ENCODE assay signal across 23 mouse cellular contexts in genomic region chr4:155286090-155286489, GRCm38 (mm10). TPM values are rescaled to one million over a fixed set of nuclear protein-coding genes. Genes with fewer than 3 reads are reported as not detected.
DNase-seq lines count a peak whose midpoint lies in the region; ATAC-seq and TF ChIP-seq lines count a peak whose summit lies in the region.
"Had no signal": no experiment of that assay in that cellular context is flagged by ENCODE, and none has a peak within 500 bp of the region (broad histone marks: within the 10 kb centered on the region; RNA-seq: fewer than 3 reads in every experiment).

No protein-coding gene starts in this region.

- TF ChIP-seq POLR2A in CH12.LX (IDR thresholded peaks at IDR 0.05; ENCODE audit: low read depth, low read length) (no peak), MEL (IDR thresholded peaks at IDR 0.05; ENCODE audit: control insufficient read depth in 1 of 2, insufficient read depth in 1 of 2, low read depth in 1 of 2, low read length in 2 of 2, poor library complexity in 1 of 2) (no peak)

- peaks cover 10 to 23% of the 10 kb centered on the region in 2 experiments for H3K4me1 ChIP-seq in CH12.LX (ENCODE audit: control insufficient read depth in 1 of 2, insufficient read depth in 2 of 2)
- H3K4me1 ChIP-seq in MEL (ENCODE audit: control insufficient read depth in 1 of 2, insufficient read depth in 2 of 2, low read length in 2 of 2): peaks cover 0 to 7% of the 10 kb centered on the region in 2 experiments; a peak in 2 of 4 replicates
- H3K4me1 ChIP-seq in limb, embryonic 13.5 days: peaks cover 62% of the 10 kb centered on the region

- DNase-seq in CH12.LX (ENCODE audit: extremely low read depth) (no peak), MEL (ENCODE audit: low read depth, low spot score) (no peak)
- no peak for DNase-seq in gastrocnemius, postnatal 10 days
- DNase-seq in kidney, adult 11 months: no peak
- DNase-seq: adrenal gland, adult 2 months; adrenal gland, postnatal 10 days; adrenal gland, postnatal 25 days; cerebellum, adult 11 months; cerebellum, adult 18-20 months; cerebellum, adult 8-10 months; cerebellum, adult 9-11 months; cerebellum, postnatal 14 days; cerebellum, postnatal 36 days; embryo, embryonic 11 days had no signal

- WGBS in limb, embryonic 13.5 days: 92% methylated on average over 4 of the region's 4 CpGs

- H3K79me2 ChIP-seq in CH12.LX (replicated peaks; ENCODE audit: control insufficient read depth, extremely low read depth, insufficient read depth, poor library complexity, severe bottlenecking): no peaks in the 10 kb centered on the region
- H3K79me2 ChIP-seq in MEL (ENCODE audit: control insufficient read depth, insufficient read depth, low read length, poor library complexity): no peaks in the 10 kb centered on the region

- H3K9me3 ChIP-seq in CH12.LX (replicated peaks; ENCODE audit: low read length) (no peaks in the 10 kb centered on the region), MEL (replicated peaks; ENCODE audit: insufficient read depth, low read length) (no peaks in the 10 kb centered on the region)
- H3K9me3 ChIP-seq in limb, embryonic 13.5 days: no peaks in the 10 kb centered on the region
- H3K9me3 ChIP-seq: embryonic facial prominence, embryonic 13.5 days; embryonic facial prominence, embryonic 15.5 days; forebrain, embryonic 10.5 days; forebrain, embryonic 12.5 days; G1E had no signal

- TF ChIP-seq EP300 in CH12.LX (IDR thresholded peaks at IDR 0.05; ENCODE audit: low read length): no peak
- TF ChIP-seq EP300 in MEL (IDR thresholded peaks at IDR 0.05; ENCODE audit: low read depth in 1 of 2, low read length in 2 of 2): no peak

- H3K27me3 ChIP-seq in CH12.LX (replicated peaks) (peaks cover 37% of the 10 kb centered on the region), MEL (ENCODE audit: control insufficient read depth in 1 of 2, insufficient read depth in 2 of 2, low read length in 2 of 2) (0 out of 4 replicates have a peak, but pooled peaks cover 0 to 1% of the 10 kb centered on the region in 2 experiments)
- H3K27me3 ChIP-seq in limb, embryonic 13.5 days: no peaks in the 10 kb centered on the region
- H3K27me3 ChIP-seq: embryonic facial prominence, embryonic 13.5 days; embryonic facial prominence, embryonic 15.5 days; forebrain, embryonic 12.5 days had no signal

- H3K27ac ChIP-seq in CH12.LX (ENCODE audit: insufficient read depth, low read depth) (no peak overlapping the region), MEL (ENCODE audit: control insufficient read depth, low read depth, low read length) (no peak overlapping the region)
- H3K27ac ChIP-seq in limb, embryonic 13.5 days: peak overlapping the region; percentile 61; the same call in 1 of the 2 replicates
- H3K27ac ChIP-seq: forebrain, embryonic 12.5 days had no signal

- TF ChIP-seq CTCF in CH12.LX (conservative IDR thresholded peaks at IDR 0.05 in 1 of 2, IDR thresholded peaks at IDR 0.05 in 1 of 2; ENCODE audit: low read depth in 2 of 2, low read length in 2 of 2) (no peak), MEL (IDR thresholded peaks at IDR 0.05 in 2 of 3, conservative IDR thresholded peaks at IDR 0.05 in 1 of 3; ENCODE audit: control insufficient read depth in 1 of 3, insufficient read depth in 1 of 3, low read depth in 2 of 3, low read length in 3 of 3, poor library complexity in 1 of 3, severe bottlenecking in 1 of 3) (no peak)

- H3K4me2 ChIP-seq in CH12.LX (ENCODE audit: insufficient read depth, low read depth, poor library complexity, severe bottlenecking): no peak overlapping the region
- H3K4me2 ChIP-seq in limb, embryonic 13.5 days (replicated peaks): no peak overlapping the region
- H3K4me2 ChIP-seq: embryonic facial prominence, embryonic 13.5 days; embryonic facial prominence, embryonic 15.5 days; forebrain, embryonic 12.5 days had no signal

- H3K4me3 ChIP-seq in CH12.LX (replicated peaks in 1 of 3; ENCODE audit: low read depth in 2 of 3, low read length in 2 of 3, poor library complexity in 1 of 3) (no peak overlapping the region), MEL (ENCODE audit: control insufficient read depth in 1 of 2, insufficient read depth in 1 of 2, low read depth in 2 of 2, low read length in 2 of 2) (no peak overlapping the region)
- H3K4me3 ChIP-seq in limb, embryonic 13.5 days: no peak overlapping the region
- H3K4me3 ChIP-seq: embryonic facial prominence, embryonic 13.5 days; embryonic facial prominence, embryonic 15.5 days; erythroblast, embryonic 14.5 days; forebrain, embryonic 10.5 days; forebrain, embryonic 12.5 days had no signal

- ATAC-seq in limb, embryonic 13.5 days (ENCODE audit: low FRiP score, low read depth): no peak
- ATAC-seq: forebrain, embryonic 14.5 days; forebrain, embryonic 16.5 days had no signal

- no peak for TF ChIP-seq RAD21 in CH12.LX (IDR thresholded peaks at IDR 0.05; ENCODE audit: low read depth, low read length)
- no peak for TF ChIP-seq RAD21 in MEL (IDR thresholded peaks at IDR 0.05; ENCODE audit: low read depth, low read length)

- in situ Hi-C loops in CH12.LX (cut with MboI; ENCODE audit: low pct_ligation_motif_present, low pct_unique_long_range_greater_than_20kb, low sequenced_read_pairs): no loop called here

- dilution Hi-C loops in CH12.LX (cut with MboI; ENCODE audit: extremely low pct_ligation_motif_present, extremely low pct_unique_long_range_greater_than_20kb, low sequenced_read_pairs): no loop called here

- H3K9ac ChIP-seq in CH12.LX (ENCODE audit: insufficient read depth, low read depth) (no peak overlapping the region), MEL (ENCODE audit: control insufficient read depth, low read depth, low read length, poor library complexity, severe bottlenecking) (no peak overlapping the region)
- H3K9ac ChIP-seq in limb, embryonic 13.5 days: no peak overlapping the region
- H3K9ac ChIP-seq: embryonic facial prominence, embryonic 15.5 days; forebrain, embryonic 12.5 days had no signal

- H3K36me3 ChIP-seq in CH12.LX (replicated peaks in 1 of 2; ENCODE audit: control insufficient read depth in 1 of 2, insufficient read depth in 1 of 2, low read length in 1 of 2): no peaks in the 10 kb centered on the region
- no peaks in the 10 kb centered on the region; a peak in 1 of 4 replicates for H3K36me3 ChIP-seq in MEL (ENCODE audit: control insufficient read depth in 1 of 2, insufficient read depth in 2 of 2, low read length in 2 of 2)
- no peaks in the 10 kb centered on the region for H3K36me3 ChIP-seq in limb, embryonic 13.5 days
- H3K36me3 ChIP-seq: embryonic facial prominence, embryonic 13.5 days; embryonic facial prominence, embryonic 15.5 days; forebrain, embryonic 10.5 days; forebrain, embryonic 12.5 days; G1E had no signal

TF ChIP-seq in CH12.LX, 34 proteins besides CTCF, POLR2A, EP300 and RAD21:
- no peak for TF ChIP-seq ELF1 (IDR thresholded peaks at IDR 0.05; ENCODE audit: low read depth, low read length)
- peak; percentile 78 for TF ChIP-seq ZKSCAN1 (IDR thresholded peaks at IDR 0.05; ENCODE audit: borderline replicate concordance, low read depth, low read length)
- no peak for TF ChIP-seq PAX5 (IDR thresholded peaks at IDR 0.05; ENCODE audit: low read length)

TF ChIP-seq in MEL, 35 proteins besides CTCF, POLR2A, EP300 and RAD21:
- TF ChIP-seq MEF2A (IDR thresholded peaks at IDR 0.05; ENCODE audit: extremely low read depth, insufficient replicate concordance, low read depth, low read length, poor library complexity, severe bottlenecking): no peak
- no peak for TF ChIP-seq CHD2 (IDR thresholded peaks at IDR 0.05; ENCODE audit: low read length)
- no peak for TF ChIP-seq ZMIZ1 (IDR thresholded peaks at IDR 0.05; ENCODE audit: low read depth, low read length)
- TF ChIP-seq ZKSCAN1 (IDR thresholded peaks at IDR 0.05; ENCODE audit: low read depth, low read length): peak; percentile 81
- TF ChIP-seq TCF12 (IDR thresholded peaks at IDR 0.05; ENCODE audit: low read depth, low read length): no peak

RNA-seq across cellular contexts. Expression of gene Faap20, which starts 36.5 kb away (rescaled TPM):
- total RNA-seq in CH12.LX (2012; rRNA removed) (42.1 and 45.0 TPM in 2 replicates), CH12.LX (2014; rRNA removed) (24.1 and 31.0 TPM in 2 replicates), MEL (2012; rRNA removed) (14.1 and 18.6 TPM in 2 replicates)
- polyA plus RNA-seq in CH12.LX (2012; ENCODE audit: insufficient read length, low read depth) (35.7 and 36.4 TPM in 2 replicates), MEL (2012; ENCODE audit: insufficient read depth in 1 of 2, insufficient read length in 2 of 2, low read depth in 1 of 2, low replicate concordance in 2 of 2, missing spikeins in 1 of 2) (10 to 100 TPM in 1 of 2 experiments, not detected in 1; 34.4 TPM)
- 92.1 and 97.8 TPM in 2 replicates for polyA plus RNA-seq in limb, embryonic 13.5 days (2015; fragmentation: Nextera tagmentation; extraction: Ambion mirVana)
- total RNA-seq in gastrocnemius, postnatal 10 days (2021): 10 to 100 TPM; 18.9 to 26.4 TPM

Comparison
In these comparisons a context has a peak if more than half of its experiments do, and no peak if none do; other contexts are left out.
1. Of the 35 proteins assayed by ChIP-seq in both MEL and CH12.LX: peak only in MEL: none; only in CH12.LX: none; in both: ZKSCAN1; in neither: 34.